Mouse (Mus musculus): ENCODE measurements around the gene Rwdd4a.

The Rwdd4a gene

DNA sequence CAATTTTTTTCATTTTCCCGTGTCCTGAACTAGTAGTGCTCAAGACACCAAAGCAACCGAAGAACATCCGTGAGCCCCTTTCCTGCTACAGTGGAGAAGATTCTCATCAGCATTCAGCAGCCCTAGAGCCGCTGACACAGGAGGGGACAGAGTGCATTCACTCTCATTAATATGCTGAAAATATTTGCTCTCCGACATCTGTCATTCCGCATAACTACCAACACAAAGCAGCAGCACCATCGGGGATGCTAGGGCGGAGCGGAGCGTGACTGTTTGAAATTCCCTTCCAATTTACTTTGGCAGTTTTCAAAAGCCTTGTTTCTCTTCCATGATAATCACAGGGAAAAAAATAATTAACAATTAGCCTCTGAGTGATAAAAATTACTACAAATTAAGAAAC, 56.9 kb downstream of the Rwdd4a start:
- DNase-seq: no peak

- no peak for DNase-seq
These were observed 67.2 kb downstream of the Rwdd4a start for GRCm38 (mm10) chr8:47600664-47601063.
